Mouse (Mus musculus) G1E-ER4 (cell line): ENCODE data around the gene Atxn3. TPM values are rescaled to one million over a fixed set of nuclear protein-coding genes. Genes with fewer than 3 reads are reported as not detected.

Source experiments
- GATA1 ChIP-seq: IDR thresholded peaks from one replicate; pipeline ENCODE4 v1.8.0; 2012; ENCODE audit warnings: low read length, inconsistent platforms
- polyA plus RNA-seq: library from polyadenylated mRNA; stranded (reverse); fragments of >175 nt; gene quantifications from 2 replicates; pipeline ENCODE4 v1.2.3, GENCODE M21; 2012

Atxn3 gene
- polyA plus RNA-seq, 1 experiment, result 2.0 TPM

GRCm38 (mm10) chr12:101905817-101906216 is 52.2 kb downstream of the Atxn3 start:
- TF ChIP-seq GATA1, result no peak

GRCm38 (mm10) chr12:101904906-101905305 is 53.1 kb downstream of the Atxn3 start:
- no peak for TF ChIP-seq GATA1

- TF ChIP-seq GATA1, result no peak
These were observed 53.9 kb downstream of the Atxn3 start for GRCm38 (mm10) chr12:101904170-101904569.

- TF ChIP-seq GATA1, result no peak
These were observed 58.3 kb downstream of the Atxn3 start for GRCm38 (mm10) chr12:101899671-101900245.

GRCm38 (mm10) chr12:101898966-101899365 is 59.1 kb downstream of the Atxn3 start:
- no peak for TF ChIP-seq GATA1

- no peak for TF ChIP-seq GATA1
These were observed 60.9 kb downstream of the Atxn3 start for GRCm38 (mm10) chr12:101897113-101897512.

GRCm38 (mm10) chr12:101893296-101893695 is 64.8 kb downstream of the Atxn3 start:
- TF ChIP-seq GATA1, result no peak

DNA sequence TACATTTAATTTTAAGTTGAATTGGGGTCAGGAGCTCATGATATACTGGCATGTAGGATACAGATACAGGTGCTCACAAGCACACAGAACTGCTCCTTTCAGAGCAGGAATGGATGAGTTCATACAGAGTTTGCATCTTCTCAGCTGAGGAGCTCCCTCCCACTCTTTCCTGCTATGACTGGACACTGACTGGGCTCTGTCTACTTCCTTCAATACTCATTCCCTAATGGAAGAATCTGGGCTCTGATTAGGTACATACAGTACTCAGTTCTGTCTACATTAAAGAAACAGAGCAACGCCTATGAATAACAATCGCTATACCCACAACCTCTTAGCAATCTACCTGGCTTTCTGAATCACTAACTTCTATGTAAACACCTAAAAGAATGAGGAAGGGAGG is 65.2 kb downstream of the Atxn3 start:
- no peak for TF ChIP-seq GATA1

DNA sequence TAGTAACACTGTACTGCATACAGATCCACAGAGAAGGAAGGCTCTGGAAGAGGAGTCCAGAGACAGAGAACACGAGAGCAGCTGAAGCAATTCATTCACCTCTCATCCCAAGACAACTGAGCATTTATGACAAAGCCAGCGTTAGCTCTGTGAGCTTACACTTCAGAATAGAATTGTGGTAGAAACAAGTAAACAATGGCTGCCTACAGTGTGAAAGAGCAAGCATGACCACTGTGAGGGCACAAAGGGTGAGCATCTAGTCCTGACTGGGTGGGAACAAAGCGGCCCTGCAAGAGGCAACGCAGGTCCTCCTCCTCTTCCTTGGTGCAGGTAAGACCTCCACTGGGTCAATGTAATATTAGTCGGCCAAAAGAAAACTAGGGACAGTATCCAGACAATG is 67.0 kb downstream of the Atxn3 start:
- no peak for TF ChIP-seq GATA1

DNA sequence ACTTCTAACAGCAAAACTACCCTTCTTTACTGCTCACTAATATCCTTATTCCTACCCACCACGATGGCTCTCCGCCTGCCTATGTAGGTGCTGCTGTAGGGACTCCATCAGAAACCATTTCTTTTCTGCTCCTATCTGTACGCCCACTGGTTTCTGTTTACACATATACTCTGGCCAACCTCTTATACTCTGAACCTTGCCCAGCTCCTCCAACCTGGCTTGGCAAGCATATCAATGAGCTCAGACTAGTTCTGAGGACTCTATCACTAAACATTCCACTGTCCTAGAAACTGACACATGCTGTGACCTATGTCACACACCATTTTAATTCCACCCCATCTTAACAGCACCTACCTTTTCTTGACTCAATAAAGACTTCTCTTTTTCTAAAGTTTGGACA is 68.7 kb downstream of the Atxn3 start:
- no peak for TF ChIP-seq GATA1

- TF ChIP-seq GATA1, result no peak
These were observed 69.7 kb downstream of the Atxn3 start for GRCm38 (mm10) chr12:101888312-101888711.

GRCm38 (mm10) chr12:101884926-101885325 is 73.1 kb downstream of the Atxn3 start:
- no peak for TF ChIP-seq GATA1

GRCm38 (mm10) chr12:101876374-101876773 is 81.7 kb downstream of the Atxn3 start:
- no peak for TF ChIP-seq GATA1

GRCm38 (mm10) chr12:101875107-101875506 is 82.9 kb downstream of the Atxn3 start:
- no peak for TF ChIP-seq GATA1

Other genes starting within 250 kb of the Atxn3 start
- not detected in 2 replicates for gene Tc2n, start 239.7 kb downstream of the Atxn3 start, polyA plus RNA-seq
- gene Fbln5, start 139.2 kb downstream of the Atxn3 start, polyA plus RNA-seq, result not detected in 2 replicates
- 2.8 and 3.3 TPM in 2 replicates for gene Trip11, start 45.0 kb downstream of the Atxn3 start, polyA plus RNA-seq
- 26.9 and 34.5 TPM in 2 replicates for gene Cpsf2, start 17.7 kb upstream of the Atxn3 start, polyA plus RNA-seq
- not detected in 2 replicates for gene Slc24a4, start 170.5 kb upstream of the Atxn3 start, polyA plus RNA-seq